Mouse (Mus musculus): Measurements from ENCODE around the gene Eps8. TPM values are rescaled to one million over a fixed set of nuclear protein-coding genes. Genes with fewer than 3 reads are reported as not detected.

Gene Eps8
- polyA plus RNA-seq, 1 experiment from 2014 or later: 1.7 TPM

- H3K4me3 ChIP-seq (replicated peaks): no peak overlapping the region
- no peaks in the 10 kb centered on the region for H3K9me3 ChIP-seq (replicated peaks)
- DNase-seq (no peak), ATAC-seq (ENCODE audit: low read depth) (no peak)
- no peaks in the 10 kb centered on the region for H3K36me3 ChIP-seq
- peaks cover 29% of the 10 kb centered on the region for H3K4me1 ChIP-seq (replicated peaks)
- WGBS (ENCODE audit: insufficient replicate concordance): 18% methylated on average over 10 of the region's 10 CpGs
- no peak overlapping the region for H3K9ac ChIP-seq
- H3K27ac ChIP-seq: no peak overlapping the region
- H3K4me2 ChIP-seq: no peak overlapping the region
- 0 out of 2 replicates have a peak, but pooled peaks cover 3% of the 10 kb centered on the region for H3K27me3 ChIP-seq
These were observed 112.2 kb downstream of the Eps8 start for GRCm38 (mm10) chr6:137542231-137543152.

GRCm38 (mm10) chr6:137541216-137542176, 113.2 kb downstream of the Eps8 start:
- no peak overlapping the region for H3K4me3 ChIP-seq (replicated peaks)
- no peaks in the 10 kb centered on the region for H3K9me3 ChIP-seq (replicated peaks)
- H3K27me3 ChIP-seq: 0 out of 2 replicates have a peak, but pooled peaks cover 3% of the 10 kb centered on the region
- DNase-seq: no peak
- peaks cover 29% of the 10 kb centered on the region for H3K4me1 ChIP-seq (replicated peaks)
- peak; percentile 64 for ATAC-seq (ENCODE audit: low read depth)
- H3K36me3 ChIP-seq: no peaks in the 10 kb centered on the region
- H3K4me2 ChIP-seq: peak overlapping the region; percentile 44
- no peak overlapping the region for H3K9ac ChIP-seq
- H3K27ac ChIP-seq: no peak overlapping the region
- WGBS (ENCODE audit: insufficient replicate concordance): 26% methylated on average over 17 of the region's 17 CpGs

GRCm38 (mm10) chr6:137540800-137541199, 113.9 kb downstream of the Eps8 start:
- DNase-seq (no peak), ATAC-seq (ENCODE audit: low read depth) (no peak)
- Histone ChIP-seq H3K36me3 (no peaks in the 10 kb centered on the region), H3K4me2 (0 out of 2 replicates have a peak overlapping the region, but pooled peaks have one; percentile 11), H3K27ac (no peak overlapping the region), H3K9me3 (replicated peaks) (no peaks in the 10 kb centered on the region), H3K9ac (no peak overlapping the region), H3K27me3 (0 out of 2 replicates have a peak, but pooled peaks cover 3% of the 10 kb centered on the region), H3K4me3 (replicated peaks) (no peak overlapping the region), H3K4me1 (replicated peaks) (peaks cover 29% of the 10 kb centered on the region)
- 51% methylated on average over 5 of the region's 5 CpGs for WGBS (ENCODE audit: insufficient replicate concordance)

- Histone ChIP-seq H3K36me3 (no peaks in the 10 kb centered on the region), H3K4me1 (replicated peaks) (peaks cover 29% of the 10 kb centered on the region), H3K27ac (no peak overlapping the region), H3K9ac (no peak overlapping the region), H3K4me2 (0 out of 2 replicates have a peak overlapping the region, but pooled peaks have one; percentile 11), H3K9me3 (replicated peaks) (no peaks in the 10 kb centered on the region), H3K4me3 (replicated peaks) (no peak overlapping the region), H3K27me3 (0 out of 2 replicates have a peak, but pooled peaks cover 3% of the 10 kb centered on the region)
- no peak for ATAC-seq (ENCODE audit: low read depth)
- 59% methylated on average over 6 of the region's 6 CpGs for WGBS (ENCODE audit: insufficient replicate concordance)
- DNase-seq: no peak
These were observed 114.3 kb downstream of the Eps8 start for GRCm38 (mm10) chr6:137540346-137540745.

- WGBS (ENCODE audit: insufficient replicate concordance): 73% methylated on average over 7 of the region's 7 CpGs
- H3K4me3 ChIP-seq (replicated peaks): no peak overlapping the region
- no peak for DNase-seq
- no peak overlapping the region for H3K27ac ChIP-seq
- H3K4me2 ChIP-seq: no peak overlapping the region
- H3K36me3 ChIP-seq: no peaks in the 10 kb centered on the region
- no peak overlapping the region for H3K9ac ChIP-seq
- peaks cover 29% of the 10 kb centered on the region for H3K4me1 ChIP-seq (replicated peaks)
- ATAC-seq (ENCODE audit: low read depth): no peak
- H3K27me3 ChIP-seq: 0 out of 2 replicates have a peak, but pooled peaks cover 3% of the 10 kb centered on the region
- H3K9me3 ChIP-seq (replicated peaks): no peaks in the 10 kb centered on the region
These were observed 115.5 kb downstream of the Eps8 start for GRCm38 (mm10) chr6:137539219-137539618.

GRCm38 (mm10) chr6:137532758-137533157, 121.9 kb downstream of the Eps8 start:
- H3K27ac ChIP-seq: no peak overlapping the region
- no peak overlapping the region for H3K9ac ChIP-seq
- DNase-seq (no peak), ATAC-seq (ENCODE audit: low read depth) (no peak)
- 67% methylated on average over 8 of the region's 8 CpGs for WGBS (ENCODE audit: insufficient replicate concordance)
- no peaks in the 10 kb centered on the region for H3K4me1 ChIP-seq (replicated peaks)
- no peaks in the 10 kb centered on the region for H3K36me3 ChIP-seq
- H3K27me3 ChIP-seq: no peaks in the 10 kb centered on the region
- H3K4me3 ChIP-seq (replicated peaks): no peak overlapping the region
- no peak overlapping the region for H3K4me2 ChIP-seq
- H3K9me3 ChIP-seq (replicated peaks): no peaks in the 10 kb centered on the region

- no peak overlapping the region for H3K4me2 ChIP-seq
- H3K36me3 ChIP-seq: no peaks in the 10 kb centered on the region
- WGBS (ENCODE audit: insufficient replicate concordance): 40% methylated on average over 3 of the region's 3 CpGs
- no peaks in the 10 kb centered on the region for H3K4me1 ChIP-seq (replicated peaks)
- H3K9me3 ChIP-seq (replicated peaks): no peaks in the 10 kb centered on the region
- H3K4me3 ChIP-seq (replicated peaks): no peak overlapping the region
- no peak overlapping the region for H3K9ac ChIP-seq
- no peak for ATAC-seq (ENCODE audit: low read depth)
- H3K27ac ChIP-seq: no peak overlapping the region
- H3K27me3 ChIP-seq: peaks cover 1% of the 10 kb centered on the region; the same call in 1 of the 2 replicates
- DNase-seq: no peak
These were observed 128.9 kb downstream of the Eps8 start for GRCm38 (mm10) chr6:137525769-137526168.

GRCm38 (mm10) chr6:137520343-137520704, 134.4 kb downstream of the Eps8 start:
- 70% methylated on average over 8 of the region's 8 CpGs for WGBS (ENCODE audit: insufficient replicate concordance)
- Histone ChIP-seq H3K4me1 (replicated peaks) (no peaks in the 10 kb centered on the region), H3K4me2 (no peak overlapping the region), H3K4me3 (replicated peaks) (no peak overlapping the region), H3K9ac (no peak overlapping the region), H3K36me3 (no peaks in the 10 kb centered on the region), H3K27me3 (peaks cover 2% of the 10 kb centered on the region; the same call in 1 of the 2 replicates), H3K9me3 (replicated peaks) (no peaks in the 10 kb centered on the region), H3K27ac (no peak overlapping the region)
- no peak for DNase-seq
- ATAC-seq (ENCODE audit: low read depth): no peak

- H3K27ac ChIP-seq: no peak overlapping the region
- no peak for ATAC-seq (ENCODE audit: low read depth)
- peaks cover 2% of the 10 kb centered on the region; the same call in 1 of the 2 replicates for H3K27me3 ChIP-seq
- H3K4me2 ChIP-seq: no peak overlapping the region
- no peaks in the 10 kb centered on the region for H3K36me3 ChIP-seq
- DNase-seq: no peak
- H3K9me3 ChIP-seq (replicated peaks): no peaks in the 10 kb centered on the region
- H3K4me1 ChIP-seq (replicated peaks): no peaks in the 10 kb centered on the region
- H3K9ac ChIP-seq: no peak overlapping the region
- 63% methylated on average over 11 of the region's 11 CpGs for WGBS (ENCODE audit: insufficient replicate concordance)
- no peak overlapping the region for H3K4me3 ChIP-seq (replicated peaks)
These were observed 134.9 kb downstream of the Eps8 start for GRCm38 (mm10) chr6:137519529-137520342.

GRCm38 (mm10) chr6:137514872-137515271, 139.8 kb downstream of the Eps8 start:
- DNase-seq (no peak), ATAC-seq (ENCODE audit: low read depth) (no peak)
- Histone ChIP-seq H3K27ac (no peak overlapping the region), H3K9me3 (replicated peaks) (no peaks in the 10 kb centered on the region), H3K4me3 (replicated peaks) (no peak overlapping the region), H3K4me2 (no peak overlapping the region), H3K27me3 (no peaks in the 10 kb centered on the region), H3K4me1 (replicated peaks) (peaks cover 19% of the 10 kb centered on the region), H3K9ac (no peak overlapping the region), H3K36me3 (no peaks in the 10 kb centered on the region)
- WGBS (ENCODE audit: insufficient replicate concordance): 64% methylated on average over 4 of the region's 4 CpGs

Data from liver, embryonic 13.5 days (tissue).